Mouse (Mus musculus) neutrophil, adult 5-6 weeks (primary cell): ENCODE results near the gene Klhl11. TPM values are rescaled to one million over a fixed set of nuclear protein-coding genes. Genes with fewer than 3 reads are reported as not detected.

Source experiments
- ATAC-seq: fragments of 151-379, 151-347 bp; 2 replicates; pipeline ENCODE4 v1.8.0; 2017; ENCODE audit warnings: mild to moderate bottlenecking, moderate TSS enrichment; ENCODE audit not compliant: insufficient number of reproducible peaks, poor library complexity, low FRiP score, severe bottlenecking; ENCODE audit errors: extremely low read depth
- total RNA-seq: library from RNA; stranded (forward); fragments of 200-1000 nt; gene quantifications from 2 replicates; pipeline ENCODE4 v1.2.3, GENCODE M21; 2017

The Klhl11 gene
- total RNA-seq: 16.7 and 21.9 TPM in 2 replicates

GRCm38 (mm10) chr11:100472197-100472934 is at the start of gene Klhl11:
Gene Klhl11 (minus strand): TSS chr11:100472741.
- peak; percentile 94 for ATAC-seq

- ATAC-seq: no peak
These were observed 48.3 kb upstream of the Klhl11 start for GRCm38 (mm10) chr11:100520838-100521237.

- ATAC-seq: no peak
These were observed 46.6 kb upstream of the Klhl11 start for GRCm38 (mm10) chr11:100519188-100519587.

- no peak for ATAC-seq
These were observed 45.6 kb upstream of the Klhl11 start for GRCm38 (mm10) chr11:100518188-100518591.

- ATAC-seq: no peak
These were observed 43.8 kb upstream of the Klhl11 start for GRCm38 (mm10) chr11:100516291-100516690.

- ATAC-seq: no peak
These were observed 43.2 kb upstream of the Klhl11 start for GRCm38 (mm10) chr11:100515789-100516188.

GRCm38 (mm10) chr11:100515061-100515460 is 42.5 kb upstream of the Klhl11 start:
- no peak for ATAC-seq

GRCm38 (mm10) chr11:100513716-100514115 is 41.2 kb upstream of the Klhl11 start:
- no peak for ATAC-seq

- no peak for ATAC-seq
These were observed 39.8 kb upstream of the Klhl11 start for GRCm38 (mm10) chr11:100512384-100512783.

- no peak for ATAC-seq
These were observed 38.0 kb upstream of the Klhl11 start for GRCm38 (mm10) chr11:100510556-100510955.

GRCm38 (mm10) chr11:100505997-100506396 is 33.5 kb upstream of the Klhl11 start:
- no peak for ATAC-seq

- no peak for ATAC-seq
These were observed 32.6 kb upstream of the Klhl11 start for GRCm38 (mm10) chr11:100504990-100505660.

GRCm38 (mm10) chr11:100501321-100501720 is 28.8 kb upstream of the Klhl11 start:
- no peak for ATAC-seq

GRCm38 (mm10) chr11:100500651-100501050 is 28.1 kb upstream of the Klhl11 start:
- no peak for ATAC-seq

GRCm38 (mm10) chr11:100500241-100500640 is 27.7 kb upstream of the Klhl11 start:
- no peak for ATAC-seq

- ATAC-seq: no peak
These were observed 21.2 kb upstream of the Klhl11 start for GRCm38 (mm10) chr11:100493771-100494170.

- ATAC-seq: no peak
These were observed 18.4 kb upstream of the Klhl11 start for GRCm38 (mm10) chr11:100490951-100491350.

- ATAC-seq: peak; percentile 59; the same call in 1 of the 2 replicates
These were observed 13.4 kb upstream of the Klhl11 start for GRCm38 (mm10) chr11:100485801-100486538.

GRCm38 (mm10) chr11:100484461-100484860 is 11.9 kb upstream of the Klhl11 start:
- ATAC-seq: no peak

- ATAC-seq: no peak
These were observed 6.6 kb upstream of the Klhl11 start for GRCm38 (mm10) chr11:100479152-100479551.
